Mouse (Mus musculus) MEL (cell line): ENCODE results near the gene Sbk2. TPM values are rescaled to one million over a fixed set of nuclear protein-coding genes. Genes with fewer than 3 reads are reported as not detected.
A peak's percentile ranks its signal among the peaks of the same experiment; 100 is the strongest.

Experiments used
- DNase-seq: peaks from one replicate; pipeline ENCODE4 v3.0.0; 2011; ENCODE audit warnings: low read depth, low spot score
- H3K27ac ChIP-seq: 2 replicates; pipeline ENCODE4 v1.5.1; 2012; ENCODE audit warnings: low read depth, mild to moderate bottlenecking, control low read depth, low read length, moderate library complexity; ENCODE audit not compliant: control insufficient read depth
- H3K27me3 ChIP-seq, 2 experiments: fragments of 150-350 bp in 1 of 2; sonication (generic) in 1 of 2; 2 replicates each; pipeline ENCODE4 v1.6.1; 2012; ENCODE audit warnings: low read length in 2 of 2, mild to moderate bottlenecking in 2 of 2, improper control_type of control experiment in 1 of 2, moderate library complexity in 1 of 2; ENCODE audit not compliant: insufficient read depth in 2 of 2, control insufficient read depth in 1 of 2
- H3K36me3 ChIP-seq, 2 experiments: 2 replicates each; pipeline ENCODE4 v1.6.1; 2012 to 2014; ENCODE audit warnings: low read length in 2 of 2, improper control_type of control experiment in 1 of 2, inconsistent platforms in 1 of 2, mild to moderate bottlenecking in 1 of 2; ENCODE audit not compliant: insufficient read depth in 2 of 2, control insufficient read depth in 1 of 2
- H3K4me1 ChIP-seq, 2 experiments: fragments of 150-350 bp in 1 of 2; sonication (generic) in 1 of 2; 2 replicates each; pipeline ENCODE4 v1.6.1; 2012; ENCODE audit warnings: low read length in 2 of 2, improper control_type of control experiment in 1 of 2, mild to moderate bottlenecking in 1 of 2; ENCODE audit not compliant: insufficient read depth in 2 of 2, control insufficient read depth in 1 of 2
- H3K4me3 ChIP-seq, 2 experiments: fragments of 150-350 bp in 1 of 2; sonication (generic) in 1 of 2; 2 replicates each; pipeline ENCODE4 v1.5.1; 2012; ENCODE audit warnings: low read depth in 2 of 2, low read length in 2 of 2, mild to moderate bottlenecking in 2 of 2, moderate library complexity in 2 of 2, control low read depth in 1 of 2, improper control_type of control experiment in 1 of 2; ENCODE audit not compliant: control insufficient read depth in 1 of 2, insufficient read depth in 1 of 2
- H3K79me2 ChIP-seq: 2 replicates; pipeline ENCODE4 v1.6.1; 2012; ENCODE audit warnings: mild to moderate bottlenecking, low read length, moderate library complexity; ENCODE audit not compliant: control insufficient read depth, poor library complexity, insufficient read depth
- H3K9ac ChIP-seq: 2 replicates; pipeline ENCODE4 v1.6.1; 2012; ENCODE audit warnings: low read depth, mild to moderate bottlenecking, control low read depth, low read length, moderate library complexity; ENCODE audit not compliant: control insufficient read depth, poor library complexity, severe bottlenecking
- H3K9me3 ChIP-seq: fragments of 150-350 bp; sonication (generic); replicated peaks from 2 replicates; pipeline ENCODE4 v1.6.1; 2012; ENCODE audit warnings: mild to moderate bottlenecking, low read length, improper control_type of control experiment, moderate library complexity; ENCODE audit not compliant: insufficient read depth
- CTCF ChIP-seq, 3 experiments: IDR thresholded peaks in 2 of 3; conservative IDR thresholded peaks in 1 of 3; 2 replicates each; pipeline ENCODE4 v1.5.1; 2011 to 2012; ENCODE audit warnings: low read length in 3 of 3, low read depth in 2 of 3, mild to moderate bottlenecking in 2 of 3, improper control_type of control experiment in 1 of 3, inconsistent platforms in 1 of 3, mixed read lengths in 1 of 3, moderate library complexity in 1 of 3; ENCODE audit not compliant: control insufficient read depth in 1 of 3, insufficient read depth in 1 of 3, poor library complexity in 1 of 3, severe bottlenecking in 1 of 3
- EP300 ChIP-seq, 2 experiments: IDR thresholded peaks; 2 replicates each; pipeline ENCODE4 v1.6.1; 2011; ENCODE audit warnings: improper control_type of control experiment in 2 of 2, low read length in 2 of 2, low read depth in 1 of 2, mild to moderate bottlenecking in 1 of 2
- ETS1 ChIP-seq: IDR thresholded peaks from 2 replicates; pipeline ENCODE4 v1.6.1; 2012; ENCODE audit warnings: low read depth, mild to moderate bottlenecking, inconsistent platforms, low read length, improper control_type of control experiment, moderate library complexity
- MAZ ChIP-seq: IDR thresholded peaks from 2 replicates; pipeline ENCODE4 v1.6.1; 2012; ENCODE audit warnings: low read depth, mild to moderate bottlenecking, inconsistent platforms, low read length, improper control_type of control experiment
- POLR2AphosphoS5 ChIP-seq: IDR thresholded peaks from 2 replicates; pipeline ENCODE4 v1.6.1; 2012; ENCODE audit warnings: low read depth, borderline replicate concordance, mild to moderate bottlenecking, inconsistent platforms, low read length, moderate library complexity, mixed read lengths
- RCOR1 ChIP-seq: IDR thresholded peaks from 2 replicates; pipeline ENCODE4 v1.6.1; 2012; ENCODE audit warnings: low read depth, mild to moderate bottlenecking, inconsistent platforms, low read length, improper control_type of control experiment
- SMC3 ChIP-seq: IDR thresholded peaks from 2 replicates; pipeline ENCODE4 v1.6.1; 2011; ENCODE audit warnings: low read depth, low read length, improper control_type of control experiment
- TAL1 ChIP-seq: IDR thresholded peaks from 2 replicates; pipeline ENCODE4 v1.6.1; 2012; ENCODE audit warnings: mild to moderate bottlenecking, inconsistent platforms, low read length, moderate library complexity, mixed read lengths
- TBP ChIP-seq: IDR thresholded peaks from 2 replicates; pipeline ENCODE4 v1.8.0; 2011; ENCODE audit warnings: low read depth, low read length, improper control_type of control experiment
- USF1 ChIP-seq: IDR thresholded peaks from 2 replicates; pipeline ENCODE4 v1.6.1; 2014; ENCODE audit warnings: low read depth, mild to moderate bottlenecking, inconsistent platforms, low read length, improper control_type of control experiment, moderate library complexity
- ZKSCAN1 ChIP-seq: IDR thresholded peaks from 2 replicates; pipeline ENCODE4 v1.6.1; 2012; ENCODE audit warnings: low read depth, mild to moderate bottlenecking, inconsistent platforms, low read length, improper control_type of control experiment, moderate library complexity
- ZMIZ1 ChIP-seq: IDR thresholded peaks from 2 replicates; pipeline ENCODE4 v1.6.1; 2012; ENCODE audit warnings: low read depth, mild to moderate bottlenecking, inconsistent platforms, low read length, improper control_type of control experiment, moderate library complexity
- ZNF384 ChIP-seq: IDR thresholded peaks from 2 replicates; pipeline ENCODE4 v1.6.1; 2012; ENCODE audit warnings: low read depth, mild to moderate bottlenecking, inconsistent platforms, low read length, improper control_type of control experiment
- polyA plus RNA-seq, 2 experiments: library from polyadenylated mRNA; stranded (reverse) in 1 of 2; unstranded in 1 of 2; fragments of >175 nt in 1 of 2; fragments of >200 nt in 1 of 2; gene quantifications; 2 replicates each; pipeline versions ENCODE4 v1.2.1 to v1.2.4; 2012; ENCODE audit warnings: low replicate concordance in 2 of 2, low read depth in 1 of 2; ENCODE audit not compliant: insufficient read length in 2 of 2, insufficient read depth in 1 of 2, missing spikeins in 1 of 2
- total RNA-seq: library from RNA; depleted of rRNA; stranded (reverse); fragments of 300-350 nt; gene quantifications from 2 replicates; pipeline ENCODE4 v1.2.3, GENCODE M21; 2012

The Sbk2 gene
- total and polyA plus RNA-seq, 3 experiments: not detected

DNA sequence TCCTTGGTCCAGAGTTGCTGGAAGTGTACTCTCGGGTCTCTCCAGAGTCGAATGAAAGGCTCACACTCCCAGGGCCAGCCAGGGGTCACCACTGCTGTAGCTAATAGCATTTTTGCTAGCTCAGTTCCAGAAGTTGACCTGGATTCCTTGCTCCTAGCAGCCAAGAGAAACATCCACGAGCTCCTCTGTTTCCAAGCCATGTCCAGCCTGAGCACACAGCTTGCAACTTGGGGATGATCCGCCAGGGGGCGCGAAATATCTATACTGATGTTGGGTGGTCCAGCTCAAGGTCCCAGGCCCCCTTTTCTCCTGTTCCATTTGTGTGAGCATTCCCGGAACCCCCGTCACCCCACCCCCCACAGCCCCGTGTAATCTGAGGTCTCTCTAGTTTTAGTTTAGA, 52.6 kb downstream of the Sbk2 start:
- peak; percentile 36 for DNase-seq
- H3K4me3 ChIP-seq: no peak overlapping the region
- no peak overlapping the region for H3K27ac ChIP-seq
- peaks cover 0 to 7% of the 10 kb centered on the region in 2 experiments for H3K27me3 ChIP-seq
- TF ChIP-seq SMC3: 0 out of 2 replicates have a peak, but pooled peaks have one; percentile 3
- TF ChIP-seq ETS1: no peak
- TF ChIP-seq CTCF (IDR thresholded peaks at IDR 0.05 in 2 of 3, conservative IDR thresholded peaks at IDR 0.05 in 1 of 3; ENCODE audit: control insufficient read depth in 1 of 3, insufficient read depth in 1 of 3, low read depth in 2 of 3, low read length in 3 of 3, poor library complexity in 1 of 3, severe bottlenecking in 1 of 3): peak; percentile 39 to 55 (median 42)
- TF ChIP-seq ZNF384: no peak
- H3K36me3 ChIP-seq: peaks cover 0 to 4% of the 10 kb centered on the region in 2 experiments; a peak in 2 of 4 replicates
- peaks cover 4% of the 10 kb centered on the region for H3K79me2 ChIP-seq
- H3K4me1 ChIP-seq: 0 out of 4 replicates have a peak, but pooled peaks cover 0 to 5% of the 10 kb centered on the region in 2 experiments
- H3K9ac ChIP-seq: no peak overlapping the region
- no peaks in the 10 kb centered on the region for H3K9me3 ChIP-seq

DNA sequence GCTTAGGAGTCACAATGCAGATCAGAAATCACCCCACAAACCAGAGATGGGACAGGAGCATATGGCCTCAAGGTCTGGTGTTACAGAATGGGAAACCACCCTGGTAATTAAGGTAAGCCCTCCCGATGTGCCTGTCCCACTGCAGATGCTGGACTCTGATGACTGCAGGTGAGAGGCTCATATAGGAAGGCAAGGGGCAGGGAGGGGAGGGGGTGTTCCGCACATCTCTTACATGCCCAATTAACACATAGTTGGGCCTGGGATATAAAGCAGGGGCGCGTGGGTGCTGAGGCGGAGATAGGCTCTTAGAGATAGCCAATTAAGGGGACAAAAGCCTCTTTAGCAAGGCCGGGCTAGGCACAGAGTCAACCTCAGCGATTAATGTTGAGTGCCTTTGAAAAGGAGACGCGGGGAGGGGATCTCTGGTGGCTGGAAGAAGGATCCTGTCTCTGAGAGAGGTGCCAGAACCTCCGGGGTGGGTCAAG, 57.7 kb downstream of the Sbk2 start, which contains the start of gene Gm36210:
Gene Gm36210, minus strand, starts transcription at position 51 of the 485 bp plus-strand sequence.
- DNase-seq: no peak
- no peaks in the 10 kb centered on the region for H3K9me3 ChIP-seq
- no peak within 1 kb of the TSS for H3K27ac ChIP-seq
- H3K27me3 ChIP-seq: peaks cover 0 to 7% of the 10 kb centered on the region in 2 experiments
- TF ChIP-seq ZMIZ1 (no peak), RCOR1 (no peak)
- no peaks in the 10 kb centered on the region for H3K36me3 ChIP-seq
- no peaks in the 10 kb centered on the region for H3K4me1 ChIP-seq
- H3K9ac ChIP-seq: no peak within 1 kb of the TSS
- no peaks in the 10 kb centered on the region for H3K79me2 ChIP-seq
- no peak within 1 kb of the TSS for H3K4me3 ChIP-seq

DNA sequence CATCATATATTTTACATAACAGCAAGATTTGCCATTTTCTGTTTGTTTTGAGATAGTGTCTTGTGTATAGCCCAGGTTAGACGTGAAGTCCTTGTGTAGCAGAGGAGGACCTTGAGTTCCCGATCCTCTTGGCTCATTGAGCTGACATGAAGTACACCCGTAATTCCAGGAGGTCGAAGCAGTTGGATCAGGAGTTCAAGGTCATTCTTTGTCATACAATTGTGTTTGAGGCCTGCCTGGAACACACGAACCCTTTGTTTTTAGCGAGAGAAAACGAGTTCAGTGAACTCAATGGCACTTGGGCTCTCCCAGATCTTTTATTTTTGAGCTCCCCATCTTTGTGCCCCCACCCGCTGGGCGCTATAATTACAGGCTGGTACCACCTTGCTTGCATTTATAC, 61.8 kb downstream of the Sbk2 start:
- Histone ChIP-seq H3K4me1 (no peaks in the 10 kb centered on the region), H3K4me3 (no peak overlapping the region), H3K9ac (no peak overlapping the region), H3K79me2 (no peaks in the 10 kb centered on the region), H3K9me3 (no peaks in the 10 kb centered on the region), H3K27me3 (no peaks in the 10 kb centered on the region; a peak in 3 of 4 replicates), H3K27ac (no peak overlapping the region), H3K36me3 (no peaks in the 10 kb centered on the region)
- DNase-seq: no peak
- TF ChIP-seq TAL1 (no peak), ZKSCAN1 (no peak), TBP (no peak), EP300 (IDR thresholded peaks at IDR 0.05; ENCODE audit: low read depth in 1 of 2, low read length in 2 of 2) (no peak), USF1 (no peak), CTCF (IDR thresholded peaks at IDR 0.05 in 2 of 3, conservative IDR thresholded peaks at IDR 0.05 in 1 of 3; ENCODE audit: control insufficient read depth in 1 of 3, insufficient read depth in 1 of 3, low read depth in 2 of 3, low read length in 3 of 3, poor library complexity in 1 of 3, severe bottlenecking in 1 of 3) (no peak), POLR2AphosphoS5 (no peak), MAZ (no peak)
